Mouse (Mus musculus) A20 (cell line): ENCODE measurements around the gene Brd3os.

ENCODE experiments used
- DNase-seq: peaks from one replicate; pipeline ENCODE4 v3.0.0-alpha.2; 2011; ENCODE audit warnings: low read depth, low spot score

The Brd3os gene

GRCm38 (mm10) chr2:27441767-27442707, at the start of gene Brd3os:
Brd3os (plus strand) TSS chr2:27442324.
- DNase-seq: peak; percentile 89

- DNase-seq: no peak
Observed at GRCm38 (mm10) chr2:27394158-27394832, 47.8 kb upstream of the Brd3os start.

GRCm38 (mm10) chr2:27396656-27397440, 45.3 kb upstream of the Brd3os start:
- DNase-seq: no peak

- peak; percentile 62 for DNase-seq
Observed at GRCm38 (mm10) chr2:27400083-27400482, 42.0 kb upstream of the Brd3os start.

- DNase-seq: peak; percentile 61
Observed at GRCm38 (mm10) chr2:27401544-27401943, 40.6 kb upstream of the Brd3os start.

GRCm38 (mm10) chr2:27404375-27405093, 37.6 kb upstream of the Brd3os start:
- peak; percentile 89 for DNase-seq

- peak; percentile 83 for DNase-seq
Observed at GRCm38 (mm10) chr2:27405094-27405884, 36.8 kb upstream of the Brd3os start.

- DNase-seq: peak; percentile 80
Observed at GRCm38 (mm10) chr2:27406928-27407327, 35.2 kb upstream of the Brd3os start.

- no peak for DNase-seq
Observed at GRCm38 (mm10) chr2:27408194-27408593, 33.9 kb upstream of the Brd3os start.

GRCm38 (mm10) chr2:27410518-27411140, 31.5 kb upstream of the Brd3os start:
- no peak for DNase-seq

- DNase-seq: peak; percentile 90
Observed at GRCm38 (mm10) chr2:27411688-27412174, 30.4 kb upstream of the Brd3os start.

GRCm38 (mm10) chr2:27412245-27412800, 29.8 kb upstream of the Brd3os start:
- DNase-seq: no peak

GRCm38 (mm10) chr2:27413582-27413935, 28.6 kb upstream of the Brd3os start:
- DNase-seq: no peak

- DNase-seq: peak; percentile 46
Observed at GRCm38 (mm10) chr2:27413936-27414657, 28.0 kb upstream of the Brd3os start.

GRCm38 (mm10) chr2:27415060-27415783, 26.9 kb upstream of the Brd3os start:
- DNase-seq: peak; percentile 50

- no peak for DNase-seq
Observed at GRCm38 (mm10) chr2:27416425-27416824, 25.7 kb upstream of the Brd3os start.

GRCm38 (mm10) chr2:27417648-27418153, 24.4 kb upstream of the Brd3os start:
- no peak for DNase-seq

- no peak for DNase-seq
Observed at GRCm38 (mm10) chr2:27418577-27419070, 23.5 kb upstream of the Brd3os start.
